Mouse (Mus musculus): ENCODE measurements around the gene Cabcoco1. TPM values are rescaled to one million over a fixed set of nuclear protein-coding genes. Genes with fewer than 3 reads are reported as not detected.

The Cabcoco1 gene
- total RNA-seq, 2 experiments from 2014 or later, result 27.9 to 29.1 TPM

GRCm38 (mm10) chr10:68512433-68513019, 29.2 kb downstream of the Cabcoco1 start:
- intact Hi-C loops (cut with DNase I), result no loop called here
- DNase-seq, result no peak

GRCm38 (mm10) chr10:68507741-68508140, 34.0 kb downstream of the Cabcoco1 start:
- intact Hi-C loops (cut with DNase I), result no loop called here
- DNase-seq, result no peak

- intact Hi-C loops (cut with DNase I), result no loop called here
- DNase-seq, result no peak
These were observed 35.5 kb downstream of the Cabcoco1 start for GRCm38 (mm10) chr10:68506242-68506641.

- intact Hi-C loops (cut with DNase I), result no loop called here
- no peak for DNase-seq
These were observed 37.0 kb downstream of the Cabcoco1 start for GRCm38 (mm10) chr10:68504586-68505152.

GRCm38 (mm10) chr10:68501067-68501466, 40.6 kb downstream of the Cabcoco1 start:
- intact Hi-C loops (cut with DNase I), result no loop called here
- no peak for DNase-seq

GRCm38 (mm10) chr10:68495246-68495645, 46.5 kb downstream of the Cabcoco1 start:
- intact Hi-C loops (cut with DNase I), result no loop called here
- no peak for DNase-seq

- DNase-seq, result no peak
- intact Hi-C loops (cut with DNase I), result no loop called here
These were observed 50.1 kb downstream of the Cabcoco1 start for GRCm38 (mm10) chr10:68491557-68491956.

- DNase-seq, result peak in 1 of 2 experiments; percentile 15
- intact Hi-C loops (cut with DNase I), result no loop called here
These were observed 50.9 kb downstream of the Cabcoco1 start for GRCm38 (mm10) chr10:68490781-68491180.

- no peak for DNase-seq
- intact Hi-C loops (cut with DNase I), result no loop called here
These were observed 68.9 kb downstream of the Cabcoco1 start for GRCm38 (mm10) chr10:68472799-68473198.

GRCm38 (mm10) chr10:68465737-68466327, 75.9 kb downstream of the Cabcoco1 start:
- intact Hi-C loops (cut with DNase I), result loop anchor here (2.0 to 10.0 kb wide), 3 partner anchors 443 to 859 kb away; no protein-coding TSS in a partner anchor
- DNase-seq, result no peak

GRCm38 (mm10) chr10:68464943-68465342, 76.8 kb downstream of the Cabcoco1 start:
- peak; percentile 80 to 90 for DNase-seq
- intact Hi-C loops (cut with DNase I), result loop anchor here (2.0 to 10.0 kb wide), 3 partner anchors 444 to 860 kb away; no protein-coding TSS in a partner anchor

GRCm38 (mm10) chr10:68459784-68460183, 81.9 kb downstream of the Cabcoco1 start:
- no peak for DNase-seq
- intact Hi-C loops (cut with DNase I), result loop anchor here (10.0 kb wide), 1 partner anchor 865 kb away; no protein-coding TSS in a partner anchor

- intact Hi-C loops (cut with DNase I), result no loop called here
- no peak for DNase-seq
These were observed 84.7 kb downstream of the Cabcoco1 start for GRCm38 (mm10) chr10:68457019-68457418.

GRCm38 (mm10) chr10:68454541-68454940, 87.2 kb downstream of the Cabcoco1 start:
- DNase-seq, result no peak
- intact Hi-C loops (cut with DNase I), result no loop called here

GRCm38 (mm10) chr10:68446797-68447125, 94.9 kb downstream of the Cabcoco1 start:
- peak; percentile 28 to 34 for DNase-seq
- intact Hi-C loops (cut with DNase I), result loop anchor here (5.0 kb wide), 1 partner anchor 94 kb away; no protein-coding TSS in a partner anchor

- intact Hi-C loops (cut with DNase I), result loop anchor here (5.0 kb wide), 1 partner anchor 94 kb away; no protein-coding TSS in a partner anchor
These were observed 95.6 kb downstream of the Cabcoco1 start for GRCm38 (mm10) chr10:68445876-68446796.

GRCm38 (mm10) chr10:68445244-68445811, 96.4 kb downstream of the Cabcoco1 start:
- DNase-seq, result no peak
- intact Hi-C loops (cut with DNase I), result loop anchor here (5.0 kb wide), 1 partner anchor 93 kb away; no protein-coding TSS in a partner anchor

More at GRCm38 (mm10) chr10:68445876-68446796, 95.6 kb downstream of the Cabcoco1 start:
- DNase-seq, result peak; percentile 23 to 38

- intact Hi-C loops (cut with DNase I), result loop anchor here (5.0 kb wide), 1 partner anchor 92 kb away; no protein-coding TSS in a partner anchor
- DNase-seq, result no peak
These were observed 97.2 kb downstream of the Cabcoco1 start for GRCm38 (mm10) chr10:68444361-68445114.

GRCm38 (mm10) chr10:68443132-68443531, 98.6 kb downstream of the Cabcoco1 start:
- intact Hi-C loops (cut with DNase I), result no loop called here
- DNase-seq, result peak; percentile 12 to 24

- peak in 1 of 2 experiments; percentile 9 for DNase-seq
- intact Hi-C loops (cut with DNase I), result no loop called here
These were observed 99.0 kb downstream of the Cabcoco1 start for GRCm38 (mm10) chr10:68442713-68443112.
